Mouse (Mus musculus): Measurements from ENCODE around the gene Urb2. TPM values are rescaled to one million over a fixed set of nuclear protein-coding genes. Genes with fewer than 3 reads are reported as not detected.

The Urb2 gene
- total and polyA plus RNA-seq, 3 experiments, result 2.6 to 6.3 (median 6.2) TPM

GRCm38 (mm10) chr8:124039351-124039750 lies 18.0 kb downstream of the Urb2 start:
- DNase-seq, result no peak
- Histone ChIP-seq H3K36me3 (ENCODE audit: control insufficient read depth, insufficient read depth, low read length) (peaks cover 2% of the 10 kb centered on the region), H3K27ac (no peak overlapping the region), H3K9ac (ENCODE audit: low read depth, low read length) (no peak overlapping the region), H3K79me2 (replicated peaks; ENCODE audit: control insufficient read depth, insufficient read depth, low read length) (no peaks in the 10 kb centered on the region), H3K4me3 (no peak overlapping the region), H3K27me3 (ENCODE audit: control insufficient read depth, insufficient read depth, low read length) (no peaks in the 10 kb centered on the region), H3K4me1 (ENCODE audit: control insufficient read depth, insufficient read depth, low read length) (no peaks in the 10 kb centered on the region)
- no peak for TF ChIP-seq EP300 (IDR thresholded peaks at IDR 0.05; ENCODE audit: insufficient read depth, low read depth, low read length)
- no peak for TF ChIP-seq POLR2A (IDR thresholded peaks at IDR 0.05; ENCODE audit: insufficient read depth, low read depth, low read length)
- no peak for TF ChIP-seq CTCF (IDR thresholded peaks at IDR 0.05)
- WGBS, result 79% methylated on average over 4 of the region's 4 CpGs
- intact Hi-C loops (cut with DNase I), result no loop called here

- Histone ChIP-seq H3K36me3 (ENCODE audit: control insufficient read depth, insufficient read depth, low read length) (peaks cover 2% of the 10 kb centered on the region), H3K27me3 (ENCODE audit: control insufficient read depth, insufficient read depth, low read length) (no peaks in the 10 kb centered on the region), H3K4me3 (no peak overlapping the region), H3K4me1 (ENCODE audit: control insufficient read depth, insufficient read depth, low read length) (no peaks in the 10 kb centered on the region), H3K9ac (ENCODE audit: low read depth, low read length) (no peak overlapping the region), H3K27ac (no peak overlapping the region), H3K79me2 (replicated peaks; ENCODE audit: control insufficient read depth, insufficient read depth, low read length) (no peaks in the 10 kb centered on the region)
- intact Hi-C loops (cut with DNase I), result no loop called here
- no peak for DNase-seq
- no peak for TF ChIP-seq EP300 (IDR thresholded peaks at IDR 0.05; ENCODE audit: insufficient read depth, low read depth, low read length)
- no peak for TF ChIP-seq POLR2A (IDR thresholded peaks at IDR 0.05; ENCODE audit: insufficient read depth, low read depth, low read length)
- no peak for TF ChIP-seq CTCF (IDR thresholded peaks at IDR 0.05)
- WGBS, result 89% methylated on average over 1 of the region's 1 CpGs
Observed at GRCm38 (mm10) chr8:124042201-124042600, 20.9 kb downstream of the Urb2 start.

- no peaks in the 10 kb centered on the region; the same call in 1 of the 2 replicates for H3K36me3 ChIP-seq (ENCODE audit: control insufficient read depth, insufficient read depth, low read length)
- H3K4me1 ChIP-seq (ENCODE audit: control insufficient read depth, insufficient read depth, low read length), result no peaks in the 10 kb centered on the region
- H3K27me3 ChIP-seq (ENCODE audit: control insufficient read depth, insufficient read depth, low read length), result no peaks in the 10 kb centered on the region
- no peak overlapping the region for H3K27ac ChIP-seq
- TF ChIP-seq CTCF (IDR thresholded peaks at IDR 0.05) (no peak), EP300 (IDR thresholded peaks at IDR 0.05; ENCODE audit: insufficient read depth, low read depth, low read length) (no peak), POLR2A (IDR thresholded peaks at IDR 0.05; ENCODE audit: insufficient read depth, low read depth, low read length) (no peak)
- no peak overlapping the region for H3K9ac ChIP-seq (ENCODE audit: low read depth, low read length)
- no peak for DNase-seq
- no peaks in the 10 kb centered on the region for H3K79me2 ChIP-seq (replicated peaks; ENCODE audit: control insufficient read depth, insufficient read depth, low read length)
- 80% methylated on average over 5 of the region's 5 CpGs for WGBS
- no peak overlapping the region for H3K4me3 ChIP-seq
- intact Hi-C loops (cut with DNase I), result no loop called here
Observed at GRCm38 (mm10) chr8:124044421-124044820, 23.1 kb downstream of the Urb2 start.

GRCm38 (mm10) chr8:124044931-124045330 lies 23.6 kb downstream of the Urb2 start:
- no peaks in the 10 kb centered on the region for H3K79me2 ChIP-seq (replicated peaks; ENCODE audit: control insufficient read depth, insufficient read depth, low read length)
- no peak for DNase-seq
- H3K9ac ChIP-seq (ENCODE audit: low read depth, low read length), result no peak overlapping the region
- H3K36me3 ChIP-seq (ENCODE audit: control insufficient read depth, insufficient read depth, low read length), result no peaks in the 10 kb centered on the region; the same call in 1 of the 2 replicates
- no peaks in the 10 kb centered on the region for H3K4me1 ChIP-seq (ENCODE audit: control insufficient read depth, insufficient read depth, low read length)
- no peaks in the 10 kb centered on the region for H3K27me3 ChIP-seq (ENCODE audit: control insufficient read depth, insufficient read depth, low read length)
- intact Hi-C loops (cut with DNase I), result no loop called here
- H3K27ac ChIP-seq, result no peak overlapping the region
- no peak overlapping the region for H3K4me3 ChIP-seq
- no peak for TF ChIP-seq EP300 (IDR thresholded peaks at IDR 0.05; ENCODE audit: insufficient read depth, low read depth, low read length)
- no peak for TF ChIP-seq CTCF (IDR thresholded peaks at IDR 0.05)
- no peak for TF ChIP-seq POLR2A (IDR thresholded peaks at IDR 0.05; ENCODE audit: insufficient read depth, low read depth, low read length)
- 93% methylated on average over 12 of the region's 12 CpGs for WGBS

- H3K9ac ChIP-seq (ENCODE audit: low read depth, low read length), result no peak overlapping the region
- H3K27me3 ChIP-seq (ENCODE audit: control insufficient read depth, insufficient read depth, low read length), result no peaks in the 10 kb centered on the region
- TF ChIP-seq POLR2A (IDR thresholded peaks at IDR 0.05; ENCODE audit: insufficient read depth, low read depth, low read length) (no peak), CTCF (IDR thresholded peaks at IDR 0.05) (no peak), EP300 (IDR thresholded peaks at IDR 0.05; ENCODE audit: insufficient read depth, low read depth, low read length) (no peak)
- no peaks in the 10 kb centered on the region for H3K36me3 ChIP-seq (ENCODE audit: control insufficient read depth, insufficient read depth, low read length)
- H3K4me3 ChIP-seq, result no peak overlapping the region
- intact Hi-C loops (cut with DNase I), result no loop called here
- H3K4me1 ChIP-seq (ENCODE audit: control insufficient read depth, insufficient read depth, low read length), result no peaks in the 10 kb centered on the region
- WGBS, result 76% methylated on average over 8 of the region's 8 CpGs
- no peaks in the 10 kb centered on the region for H3K79me2 ChIP-seq (replicated peaks; ENCODE audit: control insufficient read depth, insufficient read depth, low read length)
- no peak overlapping the region for H3K27ac ChIP-seq
- DNase-seq, result no peak
Observed at GRCm38 (mm10) chr8:124045856-124046255, 24.5 kb downstream of the Urb2 start.

GRCm38 (mm10) chr8:124052110-124052509 lies 30.8 kb downstream of the Urb2 start:
- Histone ChIP-seq H3K36me3 (ENCODE audit: control insufficient read depth, insufficient read depth, low read length) (no peaks in the 10 kb centered on the region), H3K4me3 (no peak overlapping the region), H3K27me3 (ENCODE audit: control insufficient read depth, insufficient read depth, low read length) (no peaks in the 10 kb centered on the region), H3K4me1 (ENCODE audit: control insufficient read depth, insufficient read depth, low read length) (no peaks in the 10 kb centered on the region), H3K27ac (no peak overlapping the region), H3K79me2 (replicated peaks; ENCODE audit: control insufficient read depth, insufficient read depth, low read length) (no peaks in the 10 kb centered on the region), H3K9ac (ENCODE audit: low read depth, low read length) (no peak overlapping the region)
- peak; percentile 97 for TF ChIP-seq EP300 (IDR thresholded peaks at IDR 0.05; ENCODE audit: insufficient read depth, low read depth, low read length)
- TF ChIP-seq POLR2A (IDR thresholded peaks at IDR 0.05; ENCODE audit: insufficient read depth, low read depth, low read length), result no peak
- no peak; the same call in 1 of the 2 replicates for TF ChIP-seq CTCF (IDR thresholded peaks at IDR 0.05)
- WGBS, result 28% methylated on average over 3 of the region's 3 CpGs
- DNase-seq, result peak; percentile 65 to 83
- intact Hi-C loops (cut with DNase I), result loop anchor here (1.0 to 5.0 kb wide), 3 partner anchors 179 to 297 kb away; partner anchors contain the start of gene Galnt2
